16 mouse cellular contexts compared by ENCODE assay signal in genomic region chr2:65093990-65094389, GRCm38 (mm10).
DNase-seq lines count a peak whose midpoint lies in the region; ATAC-seq and TF ChIP-seq lines count a peak whose summit lies in the region.
"Had no signal": no experiment of that assay in that cellular context is flagged by ENCODE, and none has a peak within 500 bp of the region (broad histone marks: within the 10 kb centered on the region; RNA-seq: fewer than 3 reads in every experiment).

No protein-coding gene starts in this region.

- H3K4me1 ChIP-seq in heart, embryonic 12.5 days (replicated peaks) = peaks cover 20% of the 10 kb centered on the region
- H3K4me1 ChIP-seq in midbrain, postnatal 0 days (ENCODE audit: insufficient read depth, low read length) = no peaks in the 10 kb centered on the region
- no peaks in the 10 kb centered on the region for H3K4me1 ChIP-seq in midbrain, embryonic 10.5 days
- no peaks in the 10 kb centered on the region; the same call in 1 of the 2 replicates for H3K4me1 ChIP-seq in forebrain, embryonic 16.5 days (replicated peaks; ENCODE audit: control insufficient read depth, insufficient read depth, low read length)
- H3K4me1 ChIP-seq: kidney, embryonic 15.5 days had no signal

- intact Hi-C loops in heart, postnatal 10 days (cut with DNase I) = no loop called here
- intact Hi-C loops in left cerebral cortex, postnatal 14 days (cut with DNase I) = no loop called here
- intact Hi-C loops in left cerebral cortex, postnatal 36 days (cut with DNase I) = no loop called here

- peak; percentile 15; the same call in 1 of the 2 replicates for ATAC-seq in heart, embryonic 12.5 days (ENCODE audit: insufficient number of reproducible peaks, low FRiP score)
- no peak for ATAC-seq in midbrain, postnatal 0 days (ENCODE audit: low FRiP score)
- peak; percentile 40; the same call in 1 of the 2 replicates for ATAC-seq in forebrain, embryonic 16.5 days
- ATAC-seq: inflammation-experienced regulatory T-cells, adult 6 months had no signal

- H3K4me2 ChIP-seq in heart, embryonic 12.5 days = no peak overlapping the region
- no peak overlapping the region for H3K4me2 ChIP-seq in midbrain, postnatal 0 days (ENCODE audit: low read depth, low read length, poor library complexity, severe bottlenecking)
- H3K4me2 ChIP-seq in forebrain, embryonic 16.5 days (ENCODE audit: low read length) = no peak overlapping the region
- H3K4me2 ChIP-seq: embryonic facial prominence, embryonic 15.5 days; kidney, embryonic 15.5 days; liver, embryonic 11.5 days had no signal

- no peak overlapping the region for H3K4me3 ChIP-seq in heart, embryonic 12.5 days
- no peak overlapping the region for H3K4me3 ChIP-seq in midbrain, postnatal 0 days (ENCODE audit: low read depth, low read length)
- no peak overlapping the region for H3K4me3 ChIP-seq in midbrain, embryonic 10.5 days
- no peak overlapping the region for H3K4me3 ChIP-seq in forebrain, embryonic 16.5 days (replicated peaks; ENCODE audit: low read length)
- H3K4me3 ChIP-seq: embryonic facial prominence, embryonic 15.5 days; kidney, embryonic 15.5 days; layer of hippocampus, adult 2 months; myocyte had no signal

- DNase-seq in heart, postnatal 10 days = no peak
- peak; percentile 30 to 67 for DNase-seq in left cerebral cortex, postnatal 14 days (ENCODE audit: low spot score in 2 of 2)
- DNase-seq in left cerebral cortex, postnatal 36 days (ENCODE audit: low spot score in 2 of 2) = no peak
- DNase-seq in midbrain, postnatal 0 days (ENCODE audit: low spot score) = peak; percentile 52
- DNase-seq in midbrain, embryonic 10.5 days (ENCODE audit: low spot score) = no peak
- DNase-seq: cerebellum, adult 11-12 months; heart, adult 18-20 months; thymus, adult 18-20 months had no signal

- H3K9me3 ChIP-seq in heart, embryonic 12.5 days (replicated peaks) = no peaks in the 10 kb centered on the region
- H3K9me3 ChIP-seq in midbrain, postnatal 0 days (ENCODE audit: low read length) = no peaks in the 10 kb centered on the region
- no peaks in the 10 kb centered on the region for H3K9me3 ChIP-seq in midbrain, embryonic 10.5 days (replicated peaks)
- H3K9me3 ChIP-seq in forebrain, embryonic 16.5 days (ENCODE audit: control insufficient read depth, low read length) = no peaks in the 10 kb centered on the region
- H3K9me3 ChIP-seq: embryonic facial prominence, embryonic 15.5 days; kidney, embryonic 15.5 days had no signal

- H3K27me3 ChIP-seq in heart, embryonic 12.5 days (replicated peaks) = no peaks in the 10 kb centered on the region
- no peaks in the 10 kb centered on the region for H3K27me3 ChIP-seq in midbrain, postnatal 0 days (ENCODE audit: insufficient read depth, low read length)
- H3K27me3 ChIP-seq in midbrain, embryonic 10.5 days (ENCODE audit: low read depth, poor library complexity, severe bottlenecking) = no peaks in the 10 kb centered on the region
- no peaks in the 10 kb centered on the region for H3K27me3 ChIP-seq in forebrain, embryonic 16.5 days (replicated peaks; ENCODE audit: control insufficient read depth, insufficient read depth, low read length)
- H3K27me3 ChIP-seq: embryonic facial prominence, embryonic 15.5 days; kidney, embryonic 15.5 days had no signal

- 81% methylated on average over 2 of the region's 2 CpGs for WGBS in heart, embryonic 12.5 days
- WGBS in midbrain, postnatal 0 days = 67% methylated on average over 2 of the region's 2 CpGs
- 92% methylated on average over 2 of the region's 2 CpGs for WGBS in midbrain, embryonic 10.5 days
- WGBS in forebrain, embryonic 16.5 days = 36% methylated on average over 2 of the region's 2 CpGs

- no peak overlapping the region for H3K9ac ChIP-seq in heart, embryonic 12.5 days
- H3K9ac ChIP-seq in midbrain, postnatal 0 days (replicated peaks; ENCODE audit: low read length, poor library complexity, severe bottlenecking) = no peak overlapping the region
- no peak overlapping the region for H3K9ac ChIP-seq in forebrain, embryonic 16.5 days (replicated peaks; ENCODE audit: low read depth, low read length)
- H3K9ac ChIP-seq: embryonic facial prominence, embryonic 15.5 days; kidney, embryonic 15.5 days had no signal

- H3K27ac ChIP-seq in heart, embryonic 12.5 days (ENCODE audit: poor library complexity, severe bottlenecking) = no peak overlapping the region
- H3K27ac ChIP-seq in midbrain, postnatal 0 days (ENCODE audit: low read depth, low read length) = no peak overlapping the region
- no peak overlapping the region for H3K27ac ChIP-seq in midbrain, embryonic 10.5 days (replicated peaks)
- no peak overlapping the region for H3K27ac ChIP-seq in forebrain, embryonic 16.5 days (ENCODE audit: low read length)
- H3K27ac ChIP-seq: embryonic facial prominence, embryonic 15.5 days; kidney, embryonic 15.5 days; layer of hippocampus, adult 2 months had no signal

- peaks cover 19% of the 10 kb centered on the region for H3K36me3 ChIP-seq in heart, embryonic 12.5 days
- H3K36me3 ChIP-seq in midbrain, postnatal 0 days (ENCODE audit: insufficient read depth, low read length) = no peaks in the 10 kb centered on the region
- H3K36me3 ChIP-seq in midbrain, embryonic 10.5 days = no peaks in the 10 kb centered on the region
- H3K36me3 ChIP-seq in forebrain, embryonic 16.5 days (ENCODE audit: control insufficient read depth, insufficient read depth) = no peaks in the 10 kb centered on the region

- TF ChIP-seq CTCF in midbrain, postnatal 0 days (IDR thresholded peaks at IDR 0.05) = no peak

Comparison
In these comparisons a context has a peak if more than half of its experiments do, and no peak if none do; other contexts are left out.
1. DNase-seq: peak in left cerebral cortex, postnatal 14 days (2 of 2) and midbrain, postnatal 0 days (single experiment); none in heart, postnatal 10 days (0 of 2), left cerebral cortex, postnatal 36 days (0 of 2) and midbrain, embryonic 10.5 days (single experiment).